Mouse (Mus musculus): ENCODE data around the gene Mex3b.

Mex3b gene

GRCm38 (mm10) chr7:82867271-82868121 is at the start of gene Mex3b:
Mex3b (plus strand) TSS chr7:82867333.
- Histone ChIP-seq H3K36me3 (ENCODE audit: control insufficient read depth, insufficient read depth, low read length, poor library complexity, severe bottlenecking) (no peaks in the 10 kb centered on the region), H3K27me3 (ENCODE audit: control insufficient read depth, insufficient read depth, low read length, poor library complexity, severe bottlenecking) (no peaks in the 10 kb centered on the region)
- peak; percentile 69 for DNase-seq (ENCODE audit: low read depth, low spot score)

- H3K36me3 ChIP-seq (ENCODE audit: control insufficient read depth, insufficient read depth, low read length, poor library complexity, severe bottlenecking): no peaks in the 10 kb centered on the region
Observed at GRCm38 (mm10) chr7:82819541-82819940, 47.6 kb upstream of the Mex3b start.

GRCm38 (mm10) chr7:82820661-82821060 is 46.5 kb upstream of the Mex3b start:
- DNase-seq (ENCODE audit: low read depth, low spot score): no peak

More at GRCm38 (mm10) chr7:82819541-82819940, 47.6 kb upstream of the Mex3b start:
- no peaks in the 10 kb centered on the region for H3K27me3 ChIP-seq (ENCODE audit: control insufficient read depth, insufficient read depth, low read length, poor library complexity, severe bottlenecking)
- no peak for DNase-seq (ENCODE audit: low read depth, low spot score)

GRCm38 (mm10) chr7:82821501-82821900 is 45.6 kb upstream of the Mex3b start:
- Histone ChIP-seq H3K27me3 (ENCODE audit: control insufficient read depth, insufficient read depth, low read length, poor library complexity, severe bottlenecking) (no peaks in the 10 kb centered on the region), H3K36me3 (ENCODE audit: control insufficient read depth, insufficient read depth, low read length, poor library complexity, severe bottlenecking) (no peaks in the 10 kb centered on the region)

More at GRCm38 (mm10) chr7:82820661-82821060, 46.5 kb upstream of the Mex3b start:
- Histone ChIP-seq H3K27me3 (ENCODE audit: control insufficient read depth, insufficient read depth, low read length, poor library complexity, severe bottlenecking) (no peaks in the 10 kb centered on the region), H3K36me3 (ENCODE audit: control insufficient read depth, insufficient read depth, low read length, poor library complexity, severe bottlenecking) (no peaks in the 10 kb centered on the region)

GRCm38 (mm10) chr7:82822528-82822927 is 44.6 kb upstream of the Mex3b start:
- DNase-seq (ENCODE audit: low read depth, low spot score): no peak
- Histone ChIP-seq H3K36me3 (ENCODE audit: control insufficient read depth, insufficient read depth, low read length, poor library complexity, severe bottlenecking) (no peaks in the 10 kb centered on the region), H3K27me3 (ENCODE audit: control insufficient read depth, insufficient read depth, low read length, poor library complexity, severe bottlenecking) (no peaks in the 10 kb centered on the region)

More at GRCm38 (mm10) chr7:82821501-82821900, 45.6 kb upstream of the Mex3b start:
- no peak for DNase-seq (ENCODE audit: low read depth, low spot score)

- no peaks in the 10 kb centered on the region for H3K36me3 ChIP-seq (ENCODE audit: control insufficient read depth, insufficient read depth, low read length, poor library complexity, severe bottlenecking)
- DNase-seq (ENCODE audit: low read depth, low spot score): no peak
- no peaks in the 10 kb centered on the region for H3K27me3 ChIP-seq (ENCODE audit: control insufficient read depth, insufficient read depth, low read length, poor library complexity, severe bottlenecking)
Observed at GRCm38 (mm10) chr7:82828193-82828592, 38.9 kb upstream of the Mex3b start.

GRCm38 (mm10) chr7:82829516-82829915 is 37.6 kb upstream of the Mex3b start:
- no peak for DNase-seq (ENCODE audit: low read depth, low spot score)
- H3K27me3 ChIP-seq (ENCODE audit: control insufficient read depth, insufficient read depth, low read length, poor library complexity, severe bottlenecking): no peaks in the 10 kb centered on the region
- no peaks in the 10 kb centered on the region for H3K36me3 ChIP-seq (ENCODE audit: control insufficient read depth, insufficient read depth, low read length, poor library complexity, severe bottlenecking)

- DNase-seq (ENCODE audit: low read depth, low spot score): no peak
- no peaks in the 10 kb centered on the region for H3K36me3 ChIP-seq (ENCODE audit: control insufficient read depth, insufficient read depth, low read length, poor library complexity, severe bottlenecking)
- H3K27me3 ChIP-seq (ENCODE audit: control insufficient read depth, insufficient read depth, low read length, poor library complexity, severe bottlenecking): no peaks in the 10 kb centered on the region; the same call in 1 of the 2 replicates
Observed at GRCm38 (mm10) chr7:82834471-82834870, 32.7 kb upstream of the Mex3b start.

- H3K27me3 ChIP-seq (ENCODE audit: control insufficient read depth, insufficient read depth, low read length, poor library complexity, severe bottlenecking): no peaks in the 10 kb centered on the region; the same call in 1 of the 2 replicates
- H3K36me3 ChIP-seq (ENCODE audit: control insufficient read depth, insufficient read depth, low read length, poor library complexity, severe bottlenecking): no peaks in the 10 kb centered on the region
- DNase-seq (ENCODE audit: low read depth, low spot score): peak; percentile 13
Observed at GRCm38 (mm10) chr7:82838414-82838813, 28.7 kb upstream of the Mex3b start.

GRCm38 (mm10) chr7:82838965-82839675 is 28.0 kb upstream of the Mex3b start:
- Histone ChIP-seq H3K27me3 (ENCODE audit: control insufficient read depth, insufficient read depth, low read length, poor library complexity, severe bottlenecking) (no peaks in the 10 kb centered on the region; the same call in 1 of the 2 replicates), H3K36me3 (ENCODE audit: control insufficient read depth, insufficient read depth, low read length, poor library complexity, severe bottlenecking) (no peaks in the 10 kb centered on the region)
- DNase-seq (ENCODE audit: low read depth, low spot score): no peak

- Histone ChIP-seq H3K27me3 (ENCODE audit: control insufficient read depth, insufficient read depth, low read length, poor library complexity, severe bottlenecking) (no peaks in the 10 kb centered on the region), H3K36me3 (ENCODE audit: control insufficient read depth, insufficient read depth, low read length, poor library complexity, severe bottlenecking) (no peaks in the 10 kb centered on the region)
- peak; percentile 72 for DNase-seq (ENCODE audit: low read depth, low spot score)
Observed at GRCm38 (mm10) chr7:82842222-82842920, 24.8 kb upstream of the Mex3b start.

- Histone ChIP-seq H3K36me3 (ENCODE audit: control insufficient read depth, insufficient read depth, low read length, poor library complexity, severe bottlenecking) (no peaks in the 10 kb centered on the region), H3K27me3 (ENCODE audit: control insufficient read depth, insufficient read depth, low read length, poor library complexity, severe bottlenecking) (no peaks in the 10 kb centered on the region)
- DNase-seq (ENCODE audit: low read depth, low spot score): no peak
Observed at GRCm38 (mm10) chr7:82850756-82851155, 16.4 kb upstream of the Mex3b start.

- no peak for DNase-seq (ENCODE audit: low read depth, low spot score)
- H3K27me3 ChIP-seq (ENCODE audit: control insufficient read depth, insufficient read depth, low read length, poor library complexity, severe bottlenecking): no peaks in the 10 kb centered on the region
- H3K36me3 ChIP-seq (ENCODE audit: control insufficient read depth, insufficient read depth, low read length, poor library complexity, severe bottlenecking): no peaks in the 10 kb centered on the region
Observed at GRCm38 (mm10) chr7:82851670-82852069, 15.5 kb upstream of the Mex3b start.

- no peaks in the 10 kb centered on the region for H3K36me3 ChIP-seq (ENCODE audit: control insufficient read depth, insufficient read depth, low read length, poor library complexity, severe bottlenecking)
- no peak for DNase-seq (ENCODE audit: low read depth, low spot score)
Observed at GRCm38 (mm10) chr7:82854195-82854766, 12.9 kb upstream of the Mex3b start.

More at GRCm38 (mm10) chr7:82854195-82854766, 12.9 kb upstream of the Mex3b start:
- H3K27me3 ChIP-seq (ENCODE audit: control insufficient read depth, insufficient read depth, low read length, poor library complexity, severe bottlenecking): no peaks in the 10 kb centered on the region
